Comparison of ENCODE assay signal across 41 mouse cellular contexts in genomic region chr16:89497002-89497401, GRCm38 (mm10). TPM values are rescaled to one million over a fixed set of nuclear protein-coding genes. Genes with fewer than 3 reads are reported as not detected.
"Had no signal": no experiment of that assay in that cellular context is flagged by ENCODE, and none has a peak within 500 bp of the region (broad histone marks: within the 10 kb centered on the region; RNA-seq: fewer than 3 reads in every experiment).

No protein-coding gene starts in this region.

- DNase-seq: gastrocnemius, adult 2 months; gastrocnemius, postnatal 10 days; gastrocnemius, postnatal 25 days; heart, adult 18-20 months; heart, postnatal 10 days; heart, postnatal 4 days; kidney, adult 18-20 months; kidney, adult 8-10 months; kidney, postnatal 10 days; kidney, postnatal 25 days; layer of hippocampus, adult 9-11 months; layer of hippocampus, postnatal 36 days; left cerebral cortex, postnatal 4 days had no signal

- H3K4me3 ChIP-seq: gastrocnemius, adult 2 months; heart, embryonic 10.5 days; heart, embryonic 12.5 days; hindbrain, embryonic 10.5 days; hindbrain, embryonic 12.5 days; intestine, embryonic 15.5 days; left cerebral cortex, adult 2 months; limb, embryonic 13.5 days; limb, embryonic 15.5 days; liver, embryonic 12.5 days had no signal

- H3K4me1 ChIP-seq: heart, embryonic 10.5 days; heart, embryonic 12.5 days; hindbrain, embryonic 10.5 days; hindbrain, embryonic 12.5 days; intestine, embryonic 15.5 days; limb, embryonic 13.5 days; limb, embryonic 15.5 days; liver, embryonic 12.5 days had no signal

- H3K36me3 ChIP-seq: heart, embryonic 10.5 days; heart, embryonic 12.5 days; hindbrain, embryonic 10.5 days; hindbrain, embryonic 12.5 days; intestine, embryonic 15.5 days; limb, embryonic 13.5 days; limb, embryonic 15.5 days; liver, embryonic 12.5 days had no signal

- H3K27ac ChIP-seq: gastrocnemius, adult 2 months; heart, embryonic 10.5 days; hindbrain, embryonic 10.5 days; hindbrain, embryonic 12.5 days; hindbrain, embryonic 14.5 days; intestine, embryonic 15.5 days; left cerebral cortex, adult 2 months; limb, embryonic 13.5 days; limb, embryonic 15.5 days; liver, embryonic 12.5 days had no signal

- H3K27me3 ChIP-seq: heart, embryonic 12.5 days; hindbrain, embryonic 12.5 days; intestine, embryonic 15.5 days; limb, embryonic 13.5 days; limb, embryonic 15.5 days; liver, embryonic 12.5 days had no signal

- H3K9me3 ChIP-seq: heart, embryonic 10.5 days; heart, embryonic 12.5 days; hindbrain, embryonic 10.5 days; hindbrain, embryonic 12.5 days; intestine, embryonic 15.5 days; limb, embryonic 13.5 days; limb, embryonic 15.5 days had no signal

RNA-seq across cellular contexts. Expression of gene Krtap8-1, which starts 9.2 kb away (rescaled TPM):
- total RNA-seq: gastrocnemius, adult 2 months; gastrocnemius, postnatal 25 days; gastrocnemius, postnatal 4 days; granulocyte monocyte progenitor cell, adult 5-6 weeks; heart, adult 18-20 months; heart, adult 8-10 months; heart, postnatal 10 days; heart, postnatal 25 days; heart, postnatal 4 days; layer of hippocampus, adult 18-20 months; layer of hippocampus, adult 8-10 months; layer of hippocampus, postnatal 14 days; layer of hippocampus, postnatal 36 days; left cerebral cortex, adult 2 months; left cerebral cortex, postnatal 14 days; left cerebral cortex, postnatal 4 days; liver, adult 2 months had no signal
- polyA plus RNA-seq: heart, embryonic 10.5 days; heart, embryonic 12.5 days; heart, embryonic 14.5 days; heart, embryonic 16.5 days; hindbrain, embryonic 10.5 days; hindbrain, embryonic 12.5 days; hindbrain, embryonic 14.5 days; hindbrain, embryonic 16.5 days; inflammation-experienced regulatory T-cells, adult 6 months; intestine, embryonic 15.5 days; intestine, postnatal 0 days; kidney, embryonic 14.5 days; kidney, embryonic 16.5 days; large intestine, adult 2 months; limb, embryonic 11.5 days; limb, embryonic 13.5 days; liver, adult 2 months; liver, embryonic 12.5 days had no signal

RNA-seq across cellular contexts. Expression of gene Krtap7-1, which starts 11.1 kb away (rescaled TPM):
- total RNA-seq: gastrocnemius, adult 2 months; gastrocnemius, postnatal 25 days; gastrocnemius, postnatal 4 days; granulocyte monocyte progenitor cell, adult 5-6 weeks; heart, adult 18-20 months; heart, adult 8-10 months; heart, postnatal 10 days; heart, postnatal 25 days; heart, postnatal 4 days; layer of hippocampus, adult 18-20 months; layer of hippocampus, adult 8-10 months; layer of hippocampus, postnatal 14 days; layer of hippocampus, postnatal 36 days; left cerebral cortex, adult 2 months; left cerebral cortex, postnatal 14 days; left cerebral cortex, postnatal 4 days; liver, adult 2 months had no signal
- polyA plus RNA-seq: heart, embryonic 10.5 days; heart, embryonic 12.5 days; heart, embryonic 14.5 days; heart, embryonic 16.5 days; hindbrain, embryonic 10.5 days; hindbrain, embryonic 12.5 days; hindbrain, embryonic 14.5 days; inflammation-experienced regulatory T-cells, adult 6 months; intestine, embryonic 15.5 days; intestine, postnatal 0 days; kidney, embryonic 14.5 days; kidney, embryonic 16.5 days; large intestine, adult 2 months; limb, embryonic 11.5 days; limb, embryonic 13.5 days; liver, adult 2 months; liver, embryonic 12.5 days had no signal
